Mouse (Mus musculus): ENCODE results near the gene Fastk. TPM values are rescaled to one million over a fixed set of nuclear protein-coding genes. Genes with fewer than 3 reads are reported as not detected.

Gene Fastk
- polyA plus RNA-seq (2015; fragmentation: Nextera tagmentation; extraction: Ambion mirVana) = 83.8 and 89.2 TPM in 2 replicates

DNA sequence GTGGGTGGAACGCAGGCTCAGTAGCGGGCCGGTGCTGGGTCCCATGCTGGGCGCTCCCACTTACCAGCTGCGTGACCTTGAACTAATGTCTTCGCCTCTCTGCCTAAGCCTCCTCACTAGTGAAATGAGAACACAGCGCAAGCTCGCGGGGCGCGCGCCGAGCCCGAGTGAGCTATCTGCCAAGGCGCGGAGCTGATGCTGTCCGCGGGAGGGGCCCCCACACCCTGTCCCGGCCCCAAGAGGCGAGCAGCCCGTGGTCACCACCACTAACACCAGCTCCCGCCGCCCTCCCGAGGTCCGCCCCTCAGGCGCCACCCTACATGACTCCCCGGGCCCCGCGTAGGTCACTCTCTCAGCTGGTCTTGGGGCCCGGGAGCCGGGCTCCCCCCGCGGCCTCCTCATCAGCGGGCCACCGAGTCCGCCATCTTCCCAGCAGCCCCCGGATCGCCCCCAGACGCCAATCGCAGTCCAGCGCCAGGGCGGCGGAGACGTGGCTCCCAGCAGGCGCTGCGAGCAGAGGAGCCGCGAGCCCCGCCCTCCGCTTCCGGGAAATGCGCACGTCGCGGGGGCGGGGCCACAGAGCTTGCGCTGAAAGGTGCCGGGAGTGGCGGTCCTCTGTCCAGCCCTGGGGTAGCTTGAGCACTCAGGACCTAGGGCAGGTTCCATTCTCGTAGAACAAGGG lies at the start of gene Fastk:
Gene Fastk, minus strand, starts transcription at position 542 of the 682 bp plus-strand sequence.

GRCm38 (mm10) chr5:24452030-24452690 lies 7.1 kb upstream of the Fastk start, which contains the start of gene Agap3:
TSS of gene Agap3 (plus strand) at chr5:24452177.

DNA sequence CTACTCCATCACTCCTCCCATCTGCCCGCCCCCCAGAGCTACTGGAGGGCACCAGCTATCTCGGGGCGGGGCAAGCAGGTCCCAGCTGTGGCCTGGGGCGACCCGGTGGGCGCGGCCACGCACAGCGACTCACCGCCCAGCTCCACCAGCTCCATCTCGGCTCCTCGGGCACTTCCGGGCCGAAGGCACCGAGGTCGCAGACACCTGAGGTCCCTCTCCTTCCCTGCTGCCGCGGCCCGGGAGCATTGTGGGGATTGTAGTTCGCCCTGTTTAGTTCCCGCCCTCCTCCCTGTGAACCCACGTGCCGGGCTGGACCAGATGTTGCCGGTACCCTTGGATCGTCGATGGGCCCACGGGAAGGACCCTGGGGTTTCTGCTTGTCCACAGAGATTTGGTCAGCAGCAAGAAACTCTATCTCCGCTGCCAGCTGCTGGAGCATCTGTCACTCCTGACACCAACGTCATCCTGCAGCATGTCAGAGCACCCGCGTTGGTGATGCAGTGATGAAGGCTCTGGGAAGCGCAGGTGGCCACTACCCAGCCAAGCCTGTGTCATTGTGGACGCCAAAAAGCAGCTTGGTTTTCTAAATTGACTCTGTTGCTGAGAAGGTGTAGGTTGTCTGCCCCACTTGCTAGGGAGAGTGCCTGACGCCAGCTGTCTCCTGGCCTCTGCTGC lies 2.7 kb upstream of the Fastk start, which contains the start of gene Tmub1:
Gene Tmub1, minus strand, starts transcription at position 231 of the 675 bp plus-strand sequence.

GRCm38 (mm10) chr5:24423129-24424003 lies 21.7 kb downstream of the Fastk start, which contains the start of the genes Cdk5 and Slc4a2:
TSS of gene Cdk5 (minus strand) at chr5:24423530.
TSS of gene Slc4a2 (plus strand) at chr5:24423837.

DNA sequence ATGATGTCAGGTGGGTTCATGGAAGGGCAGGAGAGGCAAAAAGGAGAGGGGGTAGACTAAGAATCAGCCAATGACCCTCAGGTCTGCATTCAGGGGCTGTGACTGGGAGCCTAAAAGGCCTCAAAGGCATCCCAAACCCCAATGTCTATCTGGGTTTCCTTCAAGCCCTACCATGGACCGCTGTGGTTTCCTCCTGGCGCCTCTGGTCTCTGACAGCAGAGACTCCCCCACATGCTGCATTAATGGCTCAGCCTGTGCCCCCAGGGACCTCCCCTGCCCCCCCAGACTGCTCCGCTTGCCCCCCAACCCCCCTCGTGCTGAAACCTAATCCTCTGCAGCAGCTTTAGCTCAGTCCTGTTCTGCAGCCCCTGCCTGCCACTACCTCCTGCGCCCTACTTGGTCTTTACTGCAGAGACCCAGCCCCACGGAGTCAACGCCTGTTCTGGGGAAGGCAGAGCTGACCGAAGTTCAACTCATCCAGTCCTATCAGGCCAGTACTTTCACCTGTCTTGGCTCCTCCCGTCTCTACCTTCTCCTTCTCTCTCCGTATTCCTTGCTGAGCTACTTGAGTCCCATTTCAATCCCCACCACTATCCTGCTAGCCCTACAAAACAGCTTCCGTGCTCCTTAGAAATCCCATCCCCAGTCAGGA lies 31.9 kb downstream of the Fastk start, which contains the start of gene Asic3:
Gene Asic3, plus strand, starts transcription at position 351 of the 652 bp plus-strand sequence.

GRCm38 (mm10) chr5:24393392-24393997 lies 51.6 kb downstream of the Fastk start, which contains the start of gene Abcb8:
TSS of gene Abcb8 (plus strand) at chr5:24393663.

DNA sequence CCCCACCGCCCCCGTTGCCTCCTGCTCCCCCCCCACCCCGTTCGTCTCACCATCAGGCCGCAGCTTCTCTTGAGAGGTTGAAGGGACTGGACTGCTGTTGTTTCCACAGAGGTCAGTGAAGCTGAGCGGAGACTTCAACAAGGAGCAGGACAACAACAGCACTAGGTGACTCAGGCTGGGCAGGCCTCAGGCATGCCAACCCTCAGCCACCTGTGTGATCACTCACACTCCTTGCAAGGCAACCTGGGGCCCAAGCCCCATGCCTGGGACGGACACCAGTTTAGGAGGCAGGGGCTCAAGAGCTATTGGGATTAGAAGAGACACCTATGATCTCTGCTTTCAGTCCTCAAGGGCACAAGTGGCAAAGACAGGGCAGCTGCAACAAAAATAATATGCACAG lies 53.2 kb downstream of the Fastk start, which contains the start of gene Atg9b:
Gene Atg9b, minus strand, starts transcription at position 280 of the 400 bp plus-strand sequence.

Other genes starting within 250 kb of the Fastk start
- 4.7 and 7.1 TPM in 2 replicates for gene Kcnh2, start 93.7 kb downstream of the Fastk start, polyA plus RNA-seq (2015; fragmentation: Nextera tagmentation; extraction: Ambion mirVana)
- 2.3 and 2.8 TPM in 2 replicates for gene Nos3, start 80.5 kb downstream of the Fastk start, polyA plus RNA-seq (2015; fragmentation: Nextera tagmentation; extraction: Ambion mirVana)
- gene Atg9b, start 53.1 kb downstream of the Fastk start, polyA plus RNA-seq (2015; fragmentation: Nextera tagmentation; extraction: Ambion mirVana) = 1.0 and 1.3 TPM in 2 replicates
- gene Abcb8, start 51.6 kb downstream of the Fastk start, polyA plus RNA-seq (2015; fragmentation: Nextera tagmentation; extraction: Ambion mirVana) = 18.7 and 21.8 TPM in 2 replicates
- gene Asic3, start 31.9 kb downstream of the Fastk start, polyA plus RNA-seq (2015; fragmentation: Nextera tagmentation; extraction: Ambion mirVana) = 0.13 TPM in 1 of 2 replicates, not detected in the other
- 28.3 and 30.0 TPM in 2 replicates for gene Cdk5, start 21.8 kb downstream of the Fastk start, polyA plus RNA-seq (2015; fragmentation: Nextera tagmentation; extraction: Ambion mirVana)
- 32.6 and 35.5 TPM in 2 replicates for gene Slc4a2, start 21.4 kb downstream of the Fastk start, polyA plus RNA-seq (2015; fragmentation: Nextera tagmentation; extraction: Ambion mirVana)
- 12.5 and 14.3 TPM in 2 replicates for gene Tmub1, start 2.6 kb upstream of the Fastk start, polyA plus RNA-seq (2015; fragmentation: Nextera tagmentation; extraction: Ambion mirVana)
- 20.8 and 25.5 TPM in 2 replicates for gene Agap3, start 6.9 kb upstream of the Fastk start, polyA plus RNA-seq (2015; fragmentation: Nextera tagmentation; extraction: Ambion mirVana)
- gene Gbx1, start 81.9 kb upstream of the Fastk start, polyA plus RNA-seq (2015; fragmentation: Nextera tagmentation; extraction: Ambion mirVana) = 0.07 TPM in 1 of 2 replicates, not detected in the other
- 0.13 and 0.15 TPM in 2 replicates for gene Asb10, start 95.7 kb upstream of the Fastk start, polyA plus RNA-seq (2015; fragmentation: Nextera tagmentation; extraction: Ambion mirVana)
- not detected in 2 replicates for gene 4931409K22Rik, start 111.5 kb upstream of the Fastk start, polyA plus RNA-seq (2015; fragmentation: Nextera tagmentation; extraction: Ambion mirVana)
- 48.3 and 51.4 TPM in 2 replicates for gene Abcf2, start 132.2 kb upstream of the Fastk start, polyA plus RNA-seq (2015; fragmentation: Nextera tagmentation; extraction: Ambion mirVana)
- gene Chpf2, start 141.5 kb upstream of the Fastk start, polyA plus RNA-seq (2015; fragmentation: Nextera tagmentation; extraction: Ambion mirVana) = 22.6 and 22.9 TPM in 2 replicates
- 30.0 and 39.1 TPM in 2 replicates for gene Smarcd3, start 179.1 kb upstream of the Fastk start, polyA plus RNA-seq (2015; fragmentation: Nextera tagmentation; extraction: Ambion mirVana)
- 24.7 and 26.9 TPM in 2 replicates for gene Nub1, start 240.2 kb upstream of the Fastk start, polyA plus RNA-seq (2015; fragmentation: Nextera tagmentation; extraction: Ambion mirVana)